Mouse (Mus musculus) effector memory CD4-positive, alpha-beta T cell, adult 7 months (primary cell): ENCODE data around the gene Adgrd1. TPM values are rescaled to one million over a fixed set of nuclear protein-coding genes. Genes with fewer than 3 reads are reported as not detected.

Experiments used
- polyA plus RNA-seq: library from polyadenylated mRNA; unstranded; fragments of 100-300 nt; shearing (Covaris generic); gene quantifications from one replicate; pipeline ENCODE4 v1.2.1, GENCODE M21; 2017

Gene Adgrd1
- 0.44 TPM for polyA plus RNA-seq

DNA sequence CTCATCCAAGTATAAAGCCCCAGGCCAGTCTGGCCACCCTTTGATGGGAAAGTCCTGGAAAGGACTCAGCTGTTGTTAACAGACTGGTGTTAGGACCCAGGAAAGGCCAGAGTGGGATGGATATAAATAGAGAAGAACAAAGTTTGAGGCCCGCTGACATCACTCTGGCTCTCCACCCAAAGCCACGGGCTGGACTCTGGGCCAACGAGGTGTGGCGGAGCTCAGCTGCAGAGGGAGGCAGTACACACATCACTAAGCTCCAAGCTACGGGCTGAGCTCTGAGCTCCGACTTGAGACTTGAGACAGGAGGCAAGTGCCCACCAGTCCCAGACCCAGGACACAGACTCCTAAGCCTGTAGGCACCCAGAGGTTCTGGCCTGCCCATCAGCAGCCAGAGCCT is at the start of gene Adgrd1:
Adgrd1 (plus strand) TSS at position 240 of the 400 bp plus-strand sequence.

Other genes starting within 250 kb of the Adgrd1 start
- not detected for gene Rimbp2, start 143.3 kb upstream of the Adgrd1 start, polyA plus RNA-seq
- gene Stx2, start 88.2 kb upstream of the Adgrd1 start, polyA plus RNA-seq = 4.7 TPM
- gene Ran, start 76.7 kb upstream of the Adgrd1 start, polyA plus RNA-seq = 145 TPM